Mouse (Mus musculus) embryonic facial prominence, embryonic 10.5 days (tissue): ENCODE results near the gene Trim12a. TPM values are rescaled to one million over a fixed set of nuclear protein-coding genes. Genes with fewer than 3 reads are reported as not detected.
"Not testable (repeated sequence)": the region's sequence is repeated elsewhere in the genome, so short reads cannot be mapped to it uniquely, and the experiment has no call there.

ENCODE experiments used
- DNase-seq: peaks from one replicate; pipeline ENCODE4 v3.0.0-alpha.2; 2017; ENCODE audit warnings: low spot score
- H3K27ac ChIP-seq: fragments of 300-500 bp; sonication (generic); replicated peaks from 2 replicates; pipeline ENCODE4 v1.5.1; 2016; ENCODE audit warnings: mild to moderate bottlenecking
- H3K27me3 ChIP-seq: fragments of 300-500 bp; sonication (generic); replicated peaks from 2 replicates; pipeline ENCODE4 v1.6.1; 2016; ENCODE audit warnings: low read depth, mild to moderate bottlenecking; ENCODE audit not compliant: poor library complexity, severe bottlenecking
- H3K36me3 ChIP-seq: fragments of 300-500 bp; sonication (generic); replicated peaks from 2 replicates; pipeline ENCODE4 v1.6.1; 2016; ENCODE audit warnings: mild to moderate bottlenecking, moderate library complexity
- H3K4me1 ChIP-seq: fragments of 300-500 bp; sonication (generic); 2 replicates; pipeline ENCODE4 v1.6.1; 2016
- H3K4me3 ChIP-seq: fragments of 300-500 bp; sonication (generic); 2 replicates; pipeline ENCODE4 v1.5.1; 2016; ENCODE audit warnings: mild to moderate bottlenecking, moderate library complexity
- H3K9me3 ChIP-seq: fragments of 300-500 bp; sonication (generic); 2 replicates; pipeline ENCODE4 v1.6.1; 2016; ENCODE audit warnings: mild to moderate bottlenecking
- WGBS: fragments of 180-500 bp; shearing (Covaris S2); methylation state at CpG from one replicate; pipeline ENCODE4 v1.1.7; 2016; 5-methylcytosine and 5-hydroxymethylcytosine counted together
- polyA plus RNA-seq: library from polyadenylated mRNA; unstranded; fragments of >200 nt; fragmentation: Nextera tagmentation; extraction: Ambion mirVana; gene quantifications from 2 replicates; pipeline ENCODE4 v1.2.1, GENCODE M21; 2016

Gene Trim12a
- 1.5 and 1.7 TPM in 2 replicates for polyA plus RNA-seq

DNA sequence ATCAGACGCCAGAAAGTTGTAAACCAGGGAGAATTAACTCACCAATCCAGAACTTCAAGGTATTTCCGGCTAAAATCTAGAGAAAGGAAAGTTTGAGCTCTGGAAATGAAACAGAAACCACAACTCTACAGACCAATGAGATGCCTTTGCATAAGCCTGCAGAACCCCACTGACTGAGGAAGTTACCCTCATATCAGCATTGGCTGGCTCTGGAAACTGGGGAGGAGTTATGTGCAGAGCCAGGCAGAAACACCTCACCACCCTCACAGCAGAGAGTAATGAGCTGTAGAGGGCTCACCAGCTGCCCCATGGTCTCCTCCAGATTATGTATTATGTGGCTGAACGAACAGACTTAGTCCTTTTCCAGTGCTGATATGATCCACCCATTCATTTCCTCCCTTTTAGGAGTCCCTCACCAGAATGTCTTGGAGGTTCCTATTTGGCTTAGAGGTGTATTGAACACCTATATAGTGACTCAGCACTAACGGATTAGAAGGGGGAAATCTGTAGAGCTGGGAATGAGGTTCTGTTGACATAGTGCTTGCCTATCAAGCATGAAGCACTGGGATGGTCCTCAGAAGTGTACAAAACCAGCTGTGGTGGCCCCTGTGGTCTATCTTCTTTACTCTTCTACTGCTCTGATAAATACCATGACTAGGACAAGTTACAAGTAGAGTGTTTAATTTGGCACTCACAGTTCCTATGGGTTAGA, at the start of gene Trim12a:
TSS of gene Trim12a (minus strand) at position 98 of the 712 bp plus-strand sequence.
- not testable (repeated sequence) for H3K4me1 ChIP-seq, H3K27ac ChIP-seq, H3K9me3 ChIP-seq, H3K36me3 ChIP-seq, DNase-seq, H3K27me3 ChIP-seq
- H3K4me3 ChIP-seq, result peak within 1 kb of the TSS; percentile 43
- 26% methylated on average over 4 of the region's 4 CpGs for WGBS

GRCm38 (mm10) chr7:104353600-104353967, 38.3 kb upstream of the Trim12a start:
- no peak for DNase-seq
- Histone ChIP-seq H3K27ac (no peak overlapping the region), H3K4me3 (peak overlapping the region; percentile 54; the same call in 1 of the 2 replicates), H3K36me3 (no peaks in the 10 kb centered on the region), H3K27me3 (no peaks in the 10 kb centered on the region), H3K9me3 (no peaks in the 10 kb centered on the region), H3K4me1 (peaks cover 3% of the 10 kb centered on the region; the same call in 1 of the 2 replicates)
- 73% methylated on average over 2 of the region's 2 CpGs for WGBS

DNA sequence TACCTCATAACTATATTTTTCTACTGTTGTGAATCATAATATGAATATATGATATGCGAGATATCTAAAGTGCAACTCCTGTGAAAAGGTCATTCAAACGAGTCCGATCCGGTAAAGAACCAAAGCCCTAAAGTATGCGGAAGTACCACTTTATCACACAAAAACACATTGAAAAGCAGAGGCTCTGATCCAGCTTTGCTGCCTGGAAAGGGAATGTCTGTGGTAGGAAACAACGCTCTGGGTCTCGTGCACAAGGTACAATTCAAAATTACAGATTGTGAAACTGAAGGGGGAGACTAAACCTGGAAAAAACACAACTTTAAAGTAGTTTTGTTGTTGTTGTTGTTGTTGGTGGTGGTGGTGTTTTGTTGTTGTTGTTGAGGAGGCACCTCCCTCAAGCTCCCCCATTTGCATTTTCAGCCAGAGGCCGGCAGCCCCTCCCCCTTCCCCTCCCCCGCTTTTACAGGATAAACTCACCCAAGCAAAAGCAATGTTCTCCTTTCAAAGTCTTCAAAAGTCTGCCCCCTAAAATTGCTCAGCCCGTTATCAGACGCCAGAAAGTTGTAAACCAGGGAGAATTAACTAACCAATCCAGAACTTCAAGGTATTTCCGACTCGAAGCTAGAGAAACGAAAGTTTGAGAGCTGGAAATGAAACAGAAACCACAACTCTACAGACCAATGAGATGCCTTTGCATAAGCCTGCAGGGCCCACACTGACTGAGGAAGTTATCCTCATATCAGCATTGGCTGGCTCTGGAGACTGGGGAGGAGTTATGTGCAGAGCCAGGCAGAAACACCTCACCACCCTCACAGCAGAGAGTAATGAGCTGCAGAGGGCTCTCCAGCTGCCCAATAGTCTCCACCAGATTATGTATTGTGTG, 37.7 kb upstream of the Trim12a start, which contains the start of gene Trim12c:
TSS of gene Trim12c (minus strand) at position 646 of the 883 bp plus-strand sequence.
- WGBS, result 7% methylated on average over 14 of the region's 14 CpGs
- Histone ChIP-seq H3K4me3 (peak within 1 kb of the TSS; percentile 54), H3K4me1 (peaks cover 3% of the 10 kb centered on the region; the same call in 1 of the 2 replicates), H3K27me3 (no peaks in the 10 kb centered on the region), H3K27ac (no peak within 1 kb of the TSS; the same call in 1 of the 2 replicates), H3K9me3 (no peaks in the 10 kb centered on the region), H3K36me3 (no peaks in the 10 kb centered on the region)
- DNase-seq, result peak; percentile 73

- not testable (repeated sequence) for H3K27me3 ChIP-seq, H3K4me3 ChIP-seq, H3K9me3 ChIP-seq, H3K36me3 ChIP-seq, H3K27ac ChIP-seq, H3K4me1 ChIP-seq, DNase-seq
- 90% methylated on average over 4 of the region's 4 CpGs for WGBS
These were observed 32.8 kb upstream of the Trim12a start for GRCm38 (mm10) chr7:104348043-104348442.

DNA sequence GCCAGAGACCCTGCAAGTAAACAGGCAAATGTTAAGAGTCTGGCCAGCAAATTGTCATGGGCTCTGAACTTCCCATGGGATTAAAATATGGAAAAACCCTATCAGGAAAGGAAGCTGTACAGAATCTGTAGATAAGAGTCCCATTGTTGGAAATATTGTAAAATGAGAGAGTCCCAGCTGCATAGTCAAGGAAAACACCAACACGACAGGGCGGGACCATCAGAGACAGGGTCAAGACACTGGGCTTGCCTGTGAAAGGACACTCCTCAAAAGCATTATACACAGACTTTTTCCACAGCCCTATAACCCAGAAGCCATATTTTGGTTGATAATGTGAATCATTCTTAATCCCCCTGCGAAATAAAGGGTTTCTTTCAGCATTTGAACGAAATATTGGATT, 25.5 kb upstream of the Trim12a start:
- not testable (repeated sequence) for H3K27me3 ChIP-seq, H3K4me1 ChIP-seq, H3K4me3 ChIP-seq, H3K36me3 ChIP-seq, H3K27ac ChIP-seq, DNase-seq, H3K9me3 ChIP-seq
- 95% methylated on average over 4 of the region's 4 CpGs for WGBS

GRCm38 (mm10) chr7:104335547-104335946, 20.3 kb upstream of the Trim12a start:
- not testable (repeated sequence) for H3K27ac ChIP-seq, H3K4me1 ChIP-seq, H3K36me3 ChIP-seq, H3K4me3 ChIP-seq, H3K27me3 ChIP-seq, DNase-seq, H3K9me3 ChIP-seq
- WGBS, result 90% methylated on average over 3 of the region's 3 CpGs

- not testable (repeated sequence) for H3K4me3 ChIP-seq, H3K9me3 ChIP-seq, DNase-seq, H3K4me1 ChIP-seq, H3K27ac ChIP-seq, H3K36me3 ChIP-seq, H3K27me3 ChIP-seq
- 93% methylated on average over 2 of the region's 2 CpGs for WGBS
These were observed 13.9 kb upstream of the Trim12a start, which contains the start of gene Trim34b for GRCm38 (mm10) chr7:104329171-104329570. Gene Trim34b, plus strand, starts transcription at chr7:104329471.

DNA sequence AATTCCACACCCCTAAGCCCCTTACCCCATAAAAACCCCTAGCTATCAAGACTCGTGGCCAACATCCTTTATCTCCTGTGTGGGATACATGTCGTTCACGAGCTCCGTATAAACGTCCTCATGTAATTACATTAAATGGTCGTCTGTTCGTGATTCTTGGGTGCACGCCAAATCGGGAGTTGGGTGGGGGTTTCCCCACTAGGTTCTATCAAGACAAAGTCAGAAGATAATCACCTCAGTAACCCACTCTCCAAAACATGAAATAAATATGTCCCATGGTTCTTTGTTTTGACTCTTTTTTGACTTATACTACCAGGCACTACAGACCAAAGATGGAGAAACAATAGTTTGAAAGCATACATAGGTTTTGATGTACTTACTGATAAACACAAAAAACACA, 6.8 kb upstream of the Trim12a start:
- H3K4me3 ChIP-seq, result no peak overlapping the region
- 94% methylated on average over 9 of the region's 9 CpGs for WGBS
- H3K27me3 ChIP-seq, result no peaks in the 10 kb centered on the region
- no peaks in the 10 kb centered on the region for H3K4me1 ChIP-seq
- no peak overlapping the region for H3K27ac ChIP-seq
- H3K9me3 ChIP-seq, result no peaks in the 10 kb centered on the region
- DNase-seq, result no peak
- no peaks in the 10 kb centered on the region for H3K36me3 ChIP-seq

DNA sequence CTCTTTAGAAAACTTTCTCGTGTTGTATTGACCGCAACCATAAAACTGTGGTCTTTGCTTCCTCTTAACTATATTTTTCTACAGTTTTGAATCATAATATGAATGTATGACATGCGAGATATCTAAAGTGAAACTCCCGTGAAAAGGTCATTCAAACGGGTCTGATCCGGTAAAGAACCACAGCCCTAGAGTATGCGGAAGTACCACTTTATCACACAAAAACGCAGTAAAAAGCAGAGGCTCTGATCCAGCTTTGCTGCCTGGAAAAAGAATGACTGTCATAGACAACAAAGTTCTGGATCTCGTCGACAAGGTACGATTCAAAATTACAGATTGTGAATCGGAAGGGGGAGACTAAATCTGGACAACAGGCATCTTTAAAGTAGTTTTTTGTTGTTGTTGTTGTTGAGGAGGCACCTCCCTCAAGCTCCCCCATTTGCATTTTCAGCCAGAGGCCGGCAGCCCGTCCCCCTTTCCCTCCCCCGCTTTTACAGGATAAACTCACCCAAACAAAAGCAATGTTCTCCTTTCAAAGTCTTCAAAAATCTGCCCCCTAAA, 391 bp downstream of the Trim12a start:
- H3K4me3 ChIP-seq, result peak overlapping the region; percentile 43
- no peaks in the 10 kb centered on the region for H3K36me3 ChIP-seq
- 14% methylated on average over 15 of the region's 15 CpGs for WGBS
- H3K27me3 ChIP-seq, result no peaks in the 10 kb centered on the region
- H3K27ac ChIP-seq, result no peak overlapping the region
- peak; percentile 9 for DNase-seq
- H3K4me1 ChIP-seq, result no peaks in the 10 kb centered on the region
- H3K9me3 ChIP-seq, result no peaks in the 10 kb centered on the region

GRCm38 (mm10) chr7:104291638-104292400, 23.4 kb downstream of the Trim12a start:
- H3K4me1 ChIP-seq, result no peaks in the 10 kb centered on the region
- H3K4me3 ChIP-seq, result no peak overlapping the region
- no peaks in the 10 kb centered on the region for H3K9me3 ChIP-seq
- no peak overlapping the region for H3K27ac ChIP-seq
- DNase-seq, result no peak
- H3K27me3 ChIP-seq, result no peaks in the 10 kb centered on the region
- 91% methylated on average over 5 of the region's 5 CpGs for WGBS
- H3K36me3 ChIP-seq, result no peaks in the 10 kb centered on the region

DNA sequence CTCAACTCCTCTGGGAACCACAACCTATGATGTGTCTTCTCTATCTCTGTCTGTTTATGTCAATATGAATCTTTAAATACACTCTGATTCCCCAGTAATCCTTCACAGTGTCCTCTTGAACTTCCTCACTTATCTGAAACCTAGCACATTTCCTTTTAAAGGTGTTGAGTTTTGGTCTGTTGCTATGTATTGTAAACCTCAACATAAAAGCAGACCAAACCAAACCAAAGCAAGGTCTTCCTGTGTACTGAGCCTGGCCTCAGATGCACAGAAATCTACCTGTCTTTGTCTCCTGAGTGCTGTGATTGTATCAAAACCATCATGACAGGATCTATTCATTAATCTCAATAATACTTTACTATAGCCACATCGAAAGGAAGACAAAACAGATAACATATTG, 24.6 kb downstream of the Trim12a start:
- DNase-seq, result no peak
- Histone ChIP-seq H3K27me3 (no peaks in the 10 kb centered on the region), H3K9me3 (no peaks in the 10 kb centered on the region), H3K36me3 (no peaks in the 10 kb centered on the region), H3K4me1 (no peaks in the 10 kb centered on the region), H3K27ac (no peak overlapping the region), H3K4me3 (no peak overlapping the region)
- WGBS, result 85% methylated on average over 1 of the region's 1 CpGs
